Mouse (Mus musculus) frontal cortex, adult 2 months (tissue): ENCODE measurements at regions not wholly inside any gene's neighbourhood (a gene's known extent, or its start where the extent isn't known, plus 50 kb on each side); places are given as distances from the start of the nearest gene placed in this dataset.
"Not testable (repeated sequence)": the region's sequence is repeated elsewhere in the genome, so short reads cannot be mapped to it uniquely, and the experiment has no call there.

ENCODE experiments used
- DNase-seq, 2 experiments: peaks; one replicate each; pipeline ENCODE4 v3.0.0; 2022; ENCODE audit warnings: low spot score in 1 of 2; ENCODE audit errors: extremely low spot score in 1 of 2

- DNase-seq, result no peak
Measured at GRCm38 (mm10) chr15:3909471-3909870, 69.9 kb downstream of the Fbxo4 start.

GRCm38 (mm10) chr15:3908721-3909120 is 70.7 kb downstream of the Fbxo4 start:
- peak in 1 of 2 experiments; percentile 72 for DNase-seq

- DNase-seq, result no peak
Measured at GRCm38 (mm10) chr15:3905548-3905947, 73.8 kb downstream of the Fbxo4 start.

GRCm38 (mm10) chr15:3878429-3878828 is 100.9 kb downstream of the Fbxo4 start:
- DNase-seq, result no peak

- DNase-seq, result no peak
Measured at GRCm38 (mm10) chr15:3877506-3877905, 101.9 kb downstream of the Fbxo4 start.

GRCm38 (mm10) chr15:3875210-3875861 is 104.0 kb downstream of the Fbxo4 start:
- DNase-seq, result not testable (repeated sequence)

- DNase-seq, result no peak
Measured at GRCm38 (mm10) chr15:3831802-3832201, 147.6 kb downstream of the Fbxo4 start.

- no peak for DNase-seq
Measured at GRCm38 (mm10) chr15:3805430-3805829, 173.9 kb downstream of the Fbxo4 start.

- DNase-seq, result no peak
Measured at GRCm38 (mm10) chr15:3775865-3776264, 192.6 kb upstream of the Ghr start.

- DNase-seq, result no peak
Measured at GRCm38 (mm10) chr15:3772228-3772789, 189.0 kb upstream of the Ghr start.

GRCm38 (mm10) chr15:3770312-3770711 is 187.0 kb upstream of the Ghr start:
- peak in 1 of 2 experiments; percentile 7 for DNase-seq

- no peak for DNase-seq
Measured at GRCm38 (mm10) chr15:3764726-3765125, 181.4 kb upstream of the Ghr start.

GRCm38 (mm10) chr15:3760396-3760795 is 177.1 kb upstream of the Ghr start:
- DNase-seq, result no peak

- peak; percentile 51 to 84 for DNase-seq
Measured at GRCm38 (mm10) chr15:3755636-3756035, 172.3 kb upstream of the Ghr start.

GRCm38 (mm10) chr15:3748072-3748471 is 164.8 kb upstream of the Ghr start:
- not testable (repeated sequence) for DNase-seq

GRCm38 (mm10) chr15:3743168-3743814 is 160.0 kb upstream of the Ghr start:
- DNase-seq, result no peak

- no peak for DNase-seq
Measured at GRCm38 (mm10) chr15:3742191-3742590, 158.9 kb upstream of the Ghr start.

- no peak for DNase-seq
Measured at GRCm38 (mm10) chr15:3725214-3725613, 141.9 kb upstream of the Ghr start.

GRCm38 (mm10) chr15:3720668-3721340 is 137.5 kb upstream of the Ghr start:
- peak in 1 of 2 experiments; percentile 30 for DNase-seq

GRCm38 (mm10) chr15:3711764-3712163 is 128.5 kb upstream of the Ghr start:
- no peak for DNase-seq
